Mouse (Mus musculus): Measurements from ENCODE around the gene Erich6b.

Gene Erich6b

DNA sequence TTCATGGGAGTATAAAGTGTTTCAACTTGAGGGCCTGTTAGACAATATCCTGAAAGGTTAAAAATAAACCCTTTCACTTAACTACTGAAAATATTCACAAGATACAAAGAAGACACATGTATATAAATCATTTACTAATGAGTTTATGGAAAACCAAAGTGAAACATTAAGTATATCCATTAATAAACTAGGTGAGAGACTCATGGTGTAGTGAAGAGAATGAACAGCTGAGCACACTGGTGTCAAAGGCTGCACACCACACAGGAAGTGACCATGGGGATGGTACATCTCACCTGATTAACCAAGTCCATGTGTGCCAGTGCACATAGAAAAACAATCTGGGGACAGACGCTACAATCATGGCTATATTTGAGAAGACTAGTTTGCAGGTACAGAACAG is 66.9 kb downstream of the Erich6b start:
- no peak for DNase-seq

DNA sequence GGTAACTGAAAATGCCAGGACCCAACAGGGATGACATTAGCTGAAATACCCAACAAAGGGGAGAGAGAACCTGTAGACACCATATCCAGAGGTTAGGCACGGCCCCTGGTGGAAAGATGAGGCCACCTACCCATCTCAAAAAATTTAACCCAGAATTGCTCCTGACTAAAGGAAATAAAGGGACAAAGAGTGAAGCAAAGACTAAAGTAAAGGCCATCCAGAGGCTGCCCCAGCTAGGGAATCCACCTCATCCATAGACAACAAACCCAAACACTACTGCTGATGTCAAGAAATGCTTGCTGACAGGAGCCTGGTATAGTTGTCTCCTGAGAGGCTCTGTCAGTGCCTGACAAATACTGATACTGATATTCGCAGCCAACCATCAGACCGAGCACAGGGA is 69.7 kb downstream of the Erich6b start:
- no peak for DNase-seq

DNA sequence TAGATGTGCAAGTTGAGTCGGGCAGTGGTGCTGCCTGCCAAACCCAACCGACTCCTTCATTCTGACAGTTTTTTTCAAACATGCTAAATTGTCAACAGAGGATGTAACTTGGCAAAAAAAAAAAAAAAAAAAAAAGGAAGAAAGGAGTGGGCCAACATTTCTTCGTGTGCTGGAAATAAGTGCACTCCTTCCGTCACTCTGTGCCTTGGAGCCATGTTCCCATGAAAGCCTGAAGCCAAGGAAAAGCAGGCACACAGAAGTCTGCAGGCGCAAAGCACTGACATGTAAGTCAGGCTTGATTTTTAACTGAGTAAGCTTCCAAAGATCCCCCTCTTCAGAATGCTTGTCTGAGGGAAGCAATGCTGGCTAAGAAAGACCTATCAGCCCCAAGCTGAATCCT is 70.6 kb downstream of the Erich6b start:
- DNase-seq, result no peak

DNA sequence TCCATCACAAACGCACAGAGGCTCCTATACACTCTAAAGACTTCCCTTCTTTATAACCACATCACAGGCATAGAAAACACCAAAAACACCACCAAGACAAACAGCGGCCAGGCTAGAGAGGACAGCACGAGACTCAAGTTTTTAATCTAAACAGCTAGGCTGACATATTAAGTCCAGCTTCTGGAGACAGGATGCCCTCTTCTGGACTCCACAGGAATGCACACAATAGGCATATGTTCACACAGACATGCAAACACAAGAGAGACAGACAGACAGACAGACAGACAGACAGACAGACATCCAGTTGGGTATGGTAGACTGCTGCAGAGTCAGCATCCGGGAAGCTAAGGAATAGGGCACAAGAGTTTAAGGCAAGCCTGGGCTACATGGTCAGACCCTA is 71.6 kb downstream of the Erich6b start:
- DNase-seq, result no peak

DNA sequence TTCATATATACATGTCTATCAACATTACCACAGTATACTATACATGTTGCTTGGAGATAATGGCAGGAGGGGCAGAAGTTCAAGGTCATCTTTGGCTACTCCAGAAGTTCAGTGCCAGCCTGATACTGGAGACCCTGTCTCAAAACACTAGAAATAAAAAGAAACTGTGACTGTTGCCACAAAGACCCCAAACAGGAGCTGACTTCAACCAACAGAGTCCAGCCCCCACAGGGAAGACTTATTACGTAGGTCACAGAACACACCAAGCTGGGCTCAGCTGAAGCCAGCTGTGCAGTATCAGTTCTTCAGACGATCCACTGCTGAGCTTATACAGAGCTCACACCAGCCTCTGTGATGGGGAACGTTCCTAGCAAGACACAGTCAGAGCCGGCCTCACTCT is 74.4 kb downstream of the Erich6b start:
- no peak for DNase-seq

All from cerebellum, postnatal 25 days (tissue).